Mouse (Mus musculus) MEL (cell line): ENCODE measurements around the gene Appbp2. TPM values are rescaled to one million over a fixed set of nuclear protein-coding genes. Genes with fewer than 3 reads are reported as not detected.

ENCODE experiments used
- DNase-seq: peaks from one replicate; pipeline ENCODE4 v3.0.0; 2011; ENCODE audit warnings: low read depth, low spot score
- H3K27ac ChIP-seq: 2 replicates; pipeline ENCODE4 v1.5.1; 2012; ENCODE audit warnings: low read depth, mild to moderate bottlenecking, control low read depth, low read length, moderate library complexity; ENCODE audit not compliant: control insufficient read depth
- H3K27me3 ChIP-seq, 2 experiments: fragments of 150-350 bp in 1 of 2; sonication (generic) in 1 of 2; 2 replicates each; pipeline ENCODE4 v1.6.1; 2012; ENCODE audit warnings: low read length in 2 of 2, mild to moderate bottlenecking in 2 of 2, improper control_type of control experiment in 1 of 2, moderate library complexity in 1 of 2; ENCODE audit not compliant: insufficient read depth in 2 of 2, control insufficient read depth in 1 of 2
- H3K36me3 ChIP-seq, 2 experiments: 2 replicates each; pipeline ENCODE4 v1.6.1; 2012 to 2014; ENCODE audit warnings: low read length in 2 of 2, improper control_type of control experiment in 1 of 2, inconsistent platforms in 1 of 2, mild to moderate bottlenecking in 1 of 2; ENCODE audit not compliant: insufficient read depth in 2 of 2, control insufficient read depth in 1 of 2
- H3K4me1 ChIP-seq, 2 experiments: fragments of 150-350 bp in 1 of 2; sonication (generic) in 1 of 2; 2 replicates each; pipeline ENCODE4 v1.6.1; 2012; ENCODE audit warnings: low read length in 2 of 2, improper control_type of control experiment in 1 of 2, mild to moderate bottlenecking in 1 of 2; ENCODE audit not compliant: insufficient read depth in 2 of 2, control insufficient read depth in 1 of 2
- H3K4me3 ChIP-seq, 2 experiments: fragments of 150-350 bp in 1 of 2; sonication (generic) in 1 of 2; 2 replicates each; pipeline ENCODE4 v1.5.1; 2012; ENCODE audit warnings: low read depth in 2 of 2, low read length in 2 of 2, mild to moderate bottlenecking in 2 of 2, moderate library complexity in 2 of 2, control low read depth in 1 of 2, improper control_type of control experiment in 1 of 2; ENCODE audit not compliant: control insufficient read depth in 1 of 2, insufficient read depth in 1 of 2
- H3K79me2 ChIP-seq: 2 replicates; pipeline ENCODE4 v1.6.1; 2012; ENCODE audit warnings: mild to moderate bottlenecking, low read length, moderate library complexity; ENCODE audit not compliant: control insufficient read depth, poor library complexity, insufficient read depth
- H3K9ac ChIP-seq: 2 replicates; pipeline ENCODE4 v1.6.1; 2012; ENCODE audit warnings: low read depth, mild to moderate bottlenecking, control low read depth, low read length, moderate library complexity; ENCODE audit not compliant: control insufficient read depth, poor library complexity, severe bottlenecking
- H3K9me3 ChIP-seq: fragments of 150-350 bp; sonication (generic); replicated peaks from 2 replicates; pipeline ENCODE4 v1.6.1; 2012; ENCODE audit warnings: mild to moderate bottlenecking, low read length, improper control_type of control experiment, moderate library complexity; ENCODE audit not compliant: insufficient read depth
- CTCF ChIP-seq, 3 experiments: IDR thresholded peaks in 2 of 3; conservative IDR thresholded peaks in 1 of 3; 2 replicates each; pipeline ENCODE4 v1.5.1; 2011 to 2012; ENCODE audit warnings: low read length in 3 of 3, low read depth in 2 of 3, mild to moderate bottlenecking in 2 of 3, improper control_type of control experiment in 1 of 3, inconsistent platforms in 1 of 3, mixed read lengths in 1 of 3, moderate library complexity in 1 of 3; ENCODE audit not compliant: control insufficient read depth in 1 of 3, insufficient read depth in 1 of 3, poor library complexity in 1 of 3, severe bottlenecking in 1 of 3
- EP300 ChIP-seq, 2 experiments: IDR thresholded peaks; 2 replicates each; pipeline ENCODE4 v1.6.1; 2011; ENCODE audit warnings: improper control_type of control experiment in 2 of 2, low read length in 2 of 2, low read depth in 1 of 2, mild to moderate bottlenecking in 1 of 2
- ETS1 ChIP-seq: IDR thresholded peaks from 2 replicates; pipeline ENCODE4 v1.6.1; 2012; ENCODE audit warnings: low read depth, mild to moderate bottlenecking, inconsistent platforms, low read length, improper control_type of control experiment, moderate library complexity
- GABPA ChIP-seq: IDR thresholded peaks from 2 replicates; pipeline ENCODE4 v1.6.1; 2012; ENCODE audit warnings: low read depth, mild to moderate bottlenecking, inconsistent platforms, low read length, improper control_type of control experiment, moderate library complexity
- HCFC1 ChIP-seq: IDR thresholded peaks from 2 replicates; pipeline ENCODE4 v1.6.1; 2012; ENCODE audit warnings: low read depth, mild to moderate bottlenecking, inconsistent platforms, low read length, improper control_type of control experiment, moderate library complexity
- JUND ChIP-seq: IDR thresholded peaks from 2 replicates; pipeline ENCODE4 v1.6.1; 2011; ENCODE audit warnings: low read depth, mild to moderate bottlenecking, improper control_type of control experiment, low read length
- KAT2A ChIP-seq: conservative IDR thresholded peaks from 2 replicates; pipeline ENCODE4 v1.6.1; 2012; ENCODE audit warnings: low read depth, low read length, improper control_type of control experiment, inconsistent platforms
- MAZ ChIP-seq: IDR thresholded peaks from 2 replicates; pipeline ENCODE4 v1.6.1; 2012; ENCODE audit warnings: low read depth, mild to moderate bottlenecking, inconsistent platforms, low read length, improper control_type of control experiment
- MEF2A ChIP-seq: IDR thresholded peaks from 2 replicates; pipeline ENCODE4 v1.6.1; 2014; ENCODE audit warnings: low read depth, mild to moderate bottlenecking, inconsistent platforms, low read length, improper control_type of control experiment; ENCODE audit not compliant: poor library complexity, insufficient replicate concordance, severe bottlenecking; ENCODE audit errors: extremely low read depth
- MXI1 ChIP-seq: IDR thresholded peaks from 2 replicates; pipeline ENCODE4 v1.6.1; 2011; ENCODE audit warnings: mild to moderate bottlenecking, low read depth, low read length, improper control_type of control experiment
- MYB ChIP-seq: IDR thresholded peaks from 2 replicates; pipeline ENCODE4 v1.6.1; 2011; ENCODE audit warnings: mild to moderate bottlenecking, low read depth, low read length, improper control_type of control experiment
- MYC ChIP-seq: IDR thresholded peaks from 2 replicates; pipeline ENCODE4 v1.6.1; 2011; ENCODE audit warnings: low read depth, mild to moderate bottlenecking, low read length, improper control_type of control experiment, moderate library complexity
- NELFE ChIP-seq: IDR thresholded peaks from 2 replicates; pipeline ENCODE4 v1.6.1; 2011; ENCODE audit warnings: low read depth, low read length, improper control_type of control experiment
- POLR2A ChIP-seq, 2 experiments: IDR thresholded peaks; 2 replicates each; pipeline ENCODE4 v1.6.1; 2011 to 2012; ENCODE audit warnings: low read length in 2 of 2, mild to moderate bottlenecking in 2 of 2, control low read depth in 1 of 2, improper control_type of control experiment in 1 of 2, low read depth in 1 of 2, moderate library complexity in 1 of 2; ENCODE audit not compliant: control insufficient read depth in 1 of 2, insufficient read depth in 1 of 2, poor library complexity in 1 of 2
- RAD21 ChIP-seq: IDR thresholded peaks from 2 replicates; pipeline ENCODE4 v1.6.1; 2011; ENCODE audit warnings: mild to moderate bottlenecking, low read depth, low read length, improper control_type of control experiment
- RCOR1 ChIP-seq: IDR thresholded peaks from 2 replicates; pipeline ENCODE4 v1.6.1; 2012; ENCODE audit warnings: low read depth, mild to moderate bottlenecking, inconsistent platforms, low read length, improper control_type of control experiment
- SIN3A ChIP-seq: IDR thresholded peaks from 2 replicates; pipeline ENCODE4 v1.6.1; 2012; ENCODE audit warnings: low read length, improper control_type of control experiment, inconsistent platforms
- SMC3 ChIP-seq: IDR thresholded peaks from 2 replicates; pipeline ENCODE4 v1.6.1; 2011; ENCODE audit warnings: low read depth, low read length, improper control_type of control experiment
- TBP ChIP-seq: IDR thresholded peaks from 2 replicates; pipeline ENCODE4 v1.8.0; 2011; ENCODE audit warnings: low read depth, low read length, improper control_type of control experiment
- TCF12 ChIP-seq: IDR thresholded peaks from 2 replicates; pipeline ENCODE4 v1.6.1; 2014; ENCODE audit warnings: low read depth, mild to moderate bottlenecking, inconsistent platforms, low read length, improper control_type of control experiment, moderate library complexity
- USF1 ChIP-seq: IDR thresholded peaks from 2 replicates; pipeline ENCODE4 v1.6.1; 2014; ENCODE audit warnings: low read depth, mild to moderate bottlenecking, inconsistent platforms, low read length, improper control_type of control experiment, moderate library complexity
- ZC3H11A ChIP-seq: IDR thresholded peaks from 2 replicates; pipeline ENCODE4 v1.6.1; 2012; ENCODE audit warnings: low read depth, mild to moderate bottlenecking, inconsistent platforms, low read length, improper control_type of control experiment
- ZKSCAN1 ChIP-seq: IDR thresholded peaks from 2 replicates; pipeline ENCODE4 v1.6.1; 2012; ENCODE audit warnings: low read depth, mild to moderate bottlenecking, inconsistent platforms, low read length, improper control_type of control experiment, moderate library complexity
- ZMIZ1 ChIP-seq: IDR thresholded peaks from 2 replicates; pipeline ENCODE4 v1.6.1; 2012; ENCODE audit warnings: low read depth, mild to moderate bottlenecking, inconsistent platforms, low read length, improper control_type of control experiment, moderate library complexity
- polyA plus RNA-seq, 2 experiments: library from polyadenylated mRNA; stranded (reverse) in 1 of 2; unstranded in 1 of 2; fragments of >175 nt in 1 of 2; fragments of >200 nt in 1 of 2; gene quantifications; 2 replicates each; pipeline versions ENCODE4 v1.2.1 to v1.2.4; 2012; ENCODE audit warnings: low replicate concordance in 2 of 2, low read depth in 1 of 2; ENCODE audit not compliant: insufficient read length in 2 of 2, insufficient read depth in 1 of 2, missing spikeins in 1 of 2
- total RNA-seq: library from RNA; depleted of rRNA; stranded (reverse); fragments of 300-350 nt; gene quantifications from 2 replicates; pipeline ENCODE4 v1.2.3, GENCODE M21; 2012

Appbp2 gene
- total and polyA plus RNA-seq, 3 experiments = 25.5 to 157 (median 34.4) TPM

DNA sequence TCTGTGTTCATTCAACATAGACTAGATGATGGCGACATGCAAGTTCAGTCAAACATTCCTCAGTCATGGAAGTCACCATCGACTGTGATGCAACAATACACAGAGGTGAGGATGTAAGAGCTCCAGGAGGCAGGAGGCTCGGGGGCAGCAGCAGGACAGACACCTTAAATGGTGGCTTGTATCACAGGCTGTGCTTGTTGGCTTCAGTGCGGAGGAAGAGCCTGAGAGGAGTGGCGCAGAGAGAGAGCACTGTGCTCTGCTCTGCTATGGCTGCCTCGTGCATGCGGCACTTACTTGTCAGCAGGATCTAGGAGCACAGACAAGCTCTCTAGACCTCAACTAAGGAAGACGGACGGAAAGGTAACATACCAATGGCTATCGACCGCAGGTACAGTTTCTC is 40.7 kb downstream of the Appbp2 start:
- no peak for TF ChIP-seq GABPA
- no peak for TF ChIP-seq TCF12
- no peak for TF ChIP-seq JUND
- no peak for TF ChIP-seq POLR2A (IDR thresholded peaks at IDR 0.05; ENCODE audit: control insufficient read depth in 1 of 2, insufficient read depth in 1 of 2, low read depth in 1 of 2, low read length in 2 of 2, poor library complexity in 1 of 2)
- no peak for TF ChIP-seq NELFE
- no peak for TF ChIP-seq SIN3A
- no peak for TF ChIP-seq ETS1
- no peak for TF ChIP-seq HCFC1
- no peak for TF ChIP-seq RCOR1
- TF ChIP-seq MAZ = no peak
- no peak for TF ChIP-seq MYB
- TF ChIP-seq ZMIZ1 = no peak
- TF ChIP-seq ZKSCAN1 = no peak
- TF ChIP-seq SMC3 = no peak
- no peak overlapping the region for H3K4me3 ChIP-seq
- no peak overlapping the region for H3K9ac ChIP-seq
- H3K9me3 ChIP-seq = no peaks in the 10 kb centered on the region
- DNase-seq = no peak
- no peak overlapping the region for H3K27ac ChIP-seq
- no peaks in the 10 kb centered on the region for H3K4me1 ChIP-seq
- peaks cover 0 to 38% of the 10 kb centered on the region in 2 experiments; a peak in 2 of 4 replicates for H3K36me3 ChIP-seq
- H3K27me3 ChIP-seq = no peaks in the 10 kb centered on the region
- no peaks in the 10 kb centered on the region for H3K79me2 ChIP-seq

DNA sequence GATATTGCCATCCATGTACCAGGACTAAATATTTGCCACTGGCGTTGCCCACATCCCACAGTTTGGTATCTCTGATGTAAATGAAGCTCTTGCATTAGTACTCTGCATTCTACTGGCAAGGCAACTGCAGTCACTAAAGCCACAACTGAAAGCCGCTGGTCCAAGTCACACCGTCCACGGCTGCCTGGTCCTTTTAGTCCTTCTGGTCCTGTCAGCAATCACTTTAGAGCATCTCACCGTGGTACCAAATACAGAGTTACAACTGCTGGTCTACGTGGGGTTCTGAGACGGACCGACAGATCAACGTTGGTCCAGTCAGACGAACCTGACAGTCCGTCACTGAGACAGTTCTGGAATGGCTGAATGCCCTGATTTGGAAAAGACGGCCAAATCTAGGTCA is 44.2 kb downstream of the Appbp2 start:
- Histone ChIP-seq H3K79me2 (no peaks in the 10 kb centered on the region), H3K27ac (no peak overlapping the region), H3K4me3 (no peak overlapping the region), H3K9me3 (no peaks in the 10 kb centered on the region), H3K27me3 (no peaks in the 10 kb centered on the region), H3K9ac (no peak overlapping the region)
- no peak for DNase-seq
- TF ChIP-seq TCF12 (no peak), ZC3H11A (no peak), RCOR1 (no peak), MYC (no peak)
- TF ChIP-seq, all 39 proteins: peak for 0
- Histone ChIP-seq H3K4me1 (no peaks in the 10 kb centered on the region), H3K36me3 (peaks cover 0 to 20% of the 10 kb centered on the region in 2 experiments; a peak in 2 of 4 replicates)

DNA sequence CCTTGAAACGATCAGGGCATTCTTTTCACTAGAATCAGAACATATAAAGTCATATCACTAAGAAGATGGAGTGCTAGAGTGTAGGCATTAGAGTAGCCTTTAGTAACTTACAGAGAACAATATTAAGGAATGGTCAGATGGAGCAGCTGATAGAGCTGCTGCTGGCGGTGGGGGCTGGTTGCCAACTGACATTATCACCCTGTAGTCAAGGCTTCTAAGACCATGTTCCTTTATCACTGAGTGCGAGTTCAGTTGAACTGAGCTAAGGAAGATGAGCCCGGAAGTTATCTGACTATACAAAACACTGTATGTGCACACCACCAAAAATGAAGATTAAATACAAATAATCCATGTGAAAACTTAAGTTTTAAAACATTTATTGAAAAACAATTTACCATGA is 45.8 kb downstream of the Appbp2 start:
- Histone ChIP-seq H3K9ac (no peak overlapping the region), H3K4me1 (no peaks in the 10 kb centered on the region), H3K27ac (no peak overlapping the region), H3K27me3 (no peaks in the 10 kb centered on the region), H3K36me3 (peaks cover 0 to 14% of the 10 kb centered on the region in 2 experiments; a peak in 2 of 4 replicates), H3K9me3 (no peaks in the 10 kb centered on the region), H3K79me2 (no peaks in the 10 kb centered on the region), H3K4me3 (no peak overlapping the region)
- no peak for DNase-seq
- TF ChIP-seq MXI1 = no peak
- no peak for TF ChIP-seq CTCF (IDR thresholded peaks at IDR 0.05 in 2 of 3, conservative IDR thresholded peaks at IDR 0.05 in 1 of 3; ENCODE audit: control insufficient read depth in 1 of 3, insufficient read depth in 1 of 3, low read depth in 2 of 3, low read length in 3 of 3, poor library complexity in 1 of 3, severe bottlenecking in 1 of 3)
- TF ChIP-seq MEF2A = no peak
- no peak for TF ChIP-seq USF1
- TF ChIP-seq SMC3 = no peak
- no peak for TF ChIP-seq MAZ
- TF ChIP-seq KAT2A = no peak
- TF ChIP-seq RAD21 = no peak
- TF ChIP-seq TBP = no peak
- no peak for TF ChIP-seq EP300 (IDR thresholded peaks at IDR 0.05; ENCODE audit: low read depth in 1 of 2, low read length in 2 of 2)
